Mouse (Mus musculus) adrenal gland, postnatal 4 days (tissue): ENCODE measurements around the gene Clec9a. TPM values are rescaled to one million over a fixed set of nuclear protein-coding genes. Genes with fewer than 3 reads are reported as not detected.
A peak's percentile ranks its signal among the peaks of the same experiment; 100 is the strongest.

Experiments
- DNase-seq, 2 experiments: peaks; one replicate each; pipeline ENCODE4 v3.0.0; 2021 to 2022; ENCODE audit warnings: low spot score in 2 of 2, mixed read lengths in 2 of 2
- total RNA-seq, 2 experiments: library from RNA; stranded (reverse); gene quantifications; 2 replicates each; pipeline ENCODE4 v1.2.3; 2021

Clec9a gene
- total RNA-seq, 2 experiments from 2014 or later, result 0.31 to 0.40 TPM

GRCm38 (mm10) chr6:129423734-129424072 lies 15.0 kb downstream of the Clec9a start:
- peak; percentile 65 to 75 for DNase-seq

GRCm38 (mm10) chr6:129425217-129425616 lies 16.6 kb downstream of the Clec9a start:
- no peak for DNase-seq

- DNase-seq, result no peak
Measured at GRCm38 (mm10) chr6:129425812-129426211, 17.1 kb downstream of the Clec9a start.

GRCm38 (mm10) chr6:129427281-129427680 lies 18.6 kb downstream of the Clec9a start:
- no peak for DNase-seq

- no peak for DNase-seq
Measured at GRCm38 (mm10) chr6:129434239-129434638, 25.6 kb downstream of the Clec9a start.

GRCm38 (mm10) chr6:129436025-129436424 lies 27.4 kb downstream of the Clec9a start:
- DNase-seq, result no peak

- DNase-seq, result no peak
Measured at GRCm38 (mm10) chr6:129438033-129438432, 29.4 kb downstream of the Clec9a start.

GRCm38 (mm10) chr6:129449743-129450142 lies 41.1 kb downstream of the Clec9a start:
- DNase-seq, result no peak

- no peak for DNase-seq
Measured at GRCm38 (mm10) chr6:129451411-129452039, 42.9 kb downstream of the Clec9a start, which contains the start of gene Clec1a. Gene Clec1a, minus strand, starts transcription at chr6:129452000.

- DNase-seq, result no peak
Measured at GRCm38 (mm10) chr6:129471386-129471785, 62.7 kb downstream of the Clec9a start.

GRCm38 (mm10) chr6:129472627-129473026 lies 64.0 kb downstream of the Clec9a start:
- DNase-seq, result no peak

Other genes with a start within 250 kb of the Clec9a start
- 10 to 100 TPM; 34.7 to 49.1 TPM for gene Clec2d, start 228.2 kb upstream of the Clec9a start, total RNA-seq
- under 1 TPM in 1 of 2 experiments, not detected in 1; 0.34 TPM for gene Cd69, start 133.4 kb upstream of the Clec9a start, total RNA-seq
- gene 4922502D21Rik, start 77.1 kb upstream of the Clec9a start, total RNA-seq, result not detected
- gene Clec12a, start 66.2 kb upstream of the Clec9a start, total RNA-seq, result 1 to 10 TPM; 1.1 to 2.0 TPM
- under 1 TPM in 1 of 2 experiments, not detected in 1; 0.31 TPM for gene Clec12b, start 23.0 kb upstream of the Clec9a start, total RNA-seq
- 1 to 10 TPM; 2.2 to 3.9 TPM for gene Clec1b, start 11.6 kb upstream of the Clec9a start, total RNA-seq
- gene Clec1a, start 43.1 kb downstream of the Clec9a start, total RNA-seq, result 10 to 100 TPM in 1 of 2 experiments, 1 to 10 TPM in 1; 9.2 to 11.1 TPM
- under 1 TPM; 0.36 to 0.65 TPM for gene Olr1, start 98.3 kb downstream of the Clec9a start, total RNA-seq
- gene Tmem52b, start 103.7 kb downstream of the Clec9a start, total RNA-seq, result 10 to 100 TPM in 1 of 2 experiments, under 1 TPM in 1; 0.96 to 31.1 TPM
- 100 to 1,000 TPM; 135 to 141 TPM for gene Gabarapl1, start 124.3 kb downstream of the Clec9a start, total RNA-seq
- not detected for gene Klre1, start 169.0 kb downstream of the Clec9a start, total RNA-seq
- gene Klrd1, start 182.9 kb downstream of the Clec9a start, total RNA-seq, result 1 to 10 TPM in 1 of 2 experiments, under 1 TPM in 1; 0.56 to 1.1 TPM
- under 1 TPM; 0.25 to 0.34 TPM for gene Klrk1, start 215.0 kb downstream of the Clec9a start, total RNA-seq
- gene Klrc3, start 234.5 kb downstream of the Clec9a start, total RNA-seq, result not detected